Mouse (Mus musculus): Measurements from ENCODE around the gene Arap1. TPM values are rescaled to one million over a fixed set of nuclear protein-coding genes. Genes with fewer than 3 reads are reported as not detected.

Arap1 gene
- polyA plus RNA-seq, 1 experiment: 227 TPM

- 83% methylated on average over 6 of the region's 6 CpGs for WGBS
- Histone ChIP-seq H3K4me1 (ENCODE audit: control insufficient read depth, insufficient read depth, insufficient read length) (peaks cover 16% of the 10 kb centered on the region; the same call in 1 of the 2 replicates), H3K27me3 (ENCODE audit: control insufficient read depth, insufficient read depth, low read length) (peaks cover 3% of the 10 kb centered on the region; the same call in 1 of the 2 replicates), H3K27ac (ENCODE audit: insufficient read depth, low read length) (no peak overlapping the region), H3K4me3 (ENCODE audit: extremely low read depth, insufficient read depth, insufficient read length) (no peak overlapping the region), H3K36me3 (ENCODE audit: control insufficient read depth, insufficient read depth, low read length) (no peaks in the 10 kb centered on the region)
- TF ChIP-seq POLR2A (IDR thresholded peaks at IDR 0.05; ENCODE audit: low read depth, low read length) (no peak), CTCF (IDR thresholded peaks at IDR 0.05; ENCODE audit: extremely low read depth, insufficient read depth, insufficient read length, insufficient replicate concordance) (no peak)
- no peak for DNase-seq (ENCODE audit: low read depth in 1 of 2, low spot score in 2 of 2)
Observed at GRCm38 (mm10) chr7:101324142-101324962, 23.5 kb upstream of the Arap1 start.

DNA sequence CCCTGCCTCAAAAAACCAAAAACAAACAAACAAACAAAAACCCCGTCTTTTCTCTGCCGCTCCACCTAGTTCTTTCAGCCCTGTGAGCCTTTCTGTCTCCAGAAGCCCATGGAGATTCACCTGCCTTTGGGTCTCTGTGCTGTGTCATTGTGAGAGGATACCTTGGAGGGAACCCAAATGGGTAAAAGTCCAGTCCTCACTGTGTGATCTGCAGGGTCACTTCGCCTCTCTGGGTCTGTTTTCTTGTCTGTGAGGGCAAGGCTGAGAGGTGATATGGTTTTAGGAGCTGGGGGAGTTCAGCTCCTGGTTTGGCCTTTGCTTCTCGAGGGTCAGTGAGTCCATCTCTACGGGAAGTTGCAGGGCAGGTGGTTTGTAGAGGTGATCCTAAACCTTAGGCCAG lies 21.9 kb upstream of the Arap1 start:
- DNase-seq (ENCODE audit: low read depth in 1 of 2, low spot score in 2 of 2): no peak
- Histone ChIP-seq H3K36me3 (ENCODE audit: control insufficient read depth, insufficient read depth, low read length) (no peaks in the 10 kb centered on the region), H3K27ac (ENCODE audit: insufficient read depth, low read length) (no peak overlapping the region), H3K4me1 (ENCODE audit: control insufficient read depth, insufficient read depth, insufficient read length) (peaks cover 13% of the 10 kb centered on the region; the same call in 1 of the 2 replicates), H3K4me3 (ENCODE audit: extremely low read depth, insufficient read depth, insufficient read length) (no peak overlapping the region), H3K27me3 (ENCODE audit: control insufficient read depth, insufficient read depth, low read length) (peaks cover 2% of the 10 kb centered on the region; the same call in 1 of the 2 replicates)
- TF ChIP-seq POLR2A (IDR thresholded peaks at IDR 0.05; ENCODE audit: low read depth, low read length): no peak
- TF ChIP-seq CTCF (IDR thresholded peaks at IDR 0.05; ENCODE audit: extremely low read depth, insufficient read depth, insufficient read length, insufficient replicate concordance): no peak
- WGBS: 90% methylated on average over 5 of the region's 5 CpGs

- TF ChIP-seq CTCF (IDR thresholded peaks at IDR 0.05; ENCODE audit: extremely low read depth, insufficient read depth, insufficient read length, insufficient replicate concordance): no peak
- TF ChIP-seq POLR2A (IDR thresholded peaks at IDR 0.05; ENCODE audit: low read depth, low read length): no peak
- Histone ChIP-seq H3K4me3 (ENCODE audit: extremely low read depth, insufficient read depth, insufficient read length) (no peak overlapping the region), H3K27ac (ENCODE audit: insufficient read depth, low read length) (no peak overlapping the region), H3K27me3 (ENCODE audit: control insufficient read depth, insufficient read depth, low read length) (no peaks in the 10 kb centered on the region), H3K36me3 (ENCODE audit: control insufficient read depth, insufficient read depth, low read length) (no peaks in the 10 kb centered on the region), H3K4me1 (ENCODE audit: control insufficient read depth, insufficient read depth, insufficient read length) (peaks cover 5% of the 10 kb centered on the region; the same call in 1 of the 2 replicates)
- WGBS: 87% methylated on average over 5 of the region's 5 CpGs
- DNase-seq (ENCODE audit: low read depth in 1 of 2, low spot score in 2 of 2): no peak
Observed at GRCm38 (mm10) chr7:101327263-101327662, 20.6 kb upstream of the Arap1 start.

DNA sequence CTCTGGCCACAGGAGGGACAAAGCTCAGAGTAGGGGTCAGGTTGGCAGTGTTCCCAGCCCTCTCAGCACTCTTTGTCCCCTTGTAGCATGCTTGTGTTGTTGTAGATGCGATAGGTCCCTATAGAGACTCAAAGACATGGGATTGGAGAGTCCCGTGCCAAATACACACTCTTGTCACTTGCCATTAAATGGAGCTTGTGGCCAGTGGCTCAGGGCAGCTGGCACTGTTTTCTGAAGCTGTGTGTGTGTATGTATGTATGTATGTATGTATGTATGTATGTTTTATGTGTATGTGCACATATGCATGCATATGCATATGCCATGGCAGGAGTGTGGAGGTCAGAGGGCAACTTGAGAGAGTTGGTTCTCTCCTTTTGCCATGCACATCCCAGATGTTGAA lies 20.1 kb upstream of the Arap1 start:
- TF ChIP-seq POLR2A (IDR thresholded peaks at IDR 0.05; ENCODE audit: low read depth, low read length) (no peak), CTCF (IDR thresholded peaks at IDR 0.05; ENCODE audit: extremely low read depth, insufficient read depth, insufficient read length, insufficient replicate concordance) (no peak)
- Histone ChIP-seq H3K36me3 (ENCODE audit: control insufficient read depth, insufficient read depth, low read length) (no peaks in the 10 kb centered on the region), H3K4me3 (ENCODE audit: extremely low read depth, insufficient read depth, insufficient read length) (no peak overlapping the region), H3K27ac (ENCODE audit: insufficient read depth, low read length) (no peak overlapping the region), H3K4me1 (ENCODE audit: control insufficient read depth, insufficient read depth, insufficient read length) (peaks cover 2% of the 10 kb centered on the region; the same call in 1 of the 2 replicates), H3K27me3 (ENCODE audit: control insufficient read depth, insufficient read depth, low read length) (no peaks in the 10 kb centered on the region)
- WGBS: 89% methylated on average over 2 of the region's 2 CpGs
- no peak for DNase-seq (ENCODE audit: low read depth in 1 of 2, low spot score in 2 of 2)

DNA sequence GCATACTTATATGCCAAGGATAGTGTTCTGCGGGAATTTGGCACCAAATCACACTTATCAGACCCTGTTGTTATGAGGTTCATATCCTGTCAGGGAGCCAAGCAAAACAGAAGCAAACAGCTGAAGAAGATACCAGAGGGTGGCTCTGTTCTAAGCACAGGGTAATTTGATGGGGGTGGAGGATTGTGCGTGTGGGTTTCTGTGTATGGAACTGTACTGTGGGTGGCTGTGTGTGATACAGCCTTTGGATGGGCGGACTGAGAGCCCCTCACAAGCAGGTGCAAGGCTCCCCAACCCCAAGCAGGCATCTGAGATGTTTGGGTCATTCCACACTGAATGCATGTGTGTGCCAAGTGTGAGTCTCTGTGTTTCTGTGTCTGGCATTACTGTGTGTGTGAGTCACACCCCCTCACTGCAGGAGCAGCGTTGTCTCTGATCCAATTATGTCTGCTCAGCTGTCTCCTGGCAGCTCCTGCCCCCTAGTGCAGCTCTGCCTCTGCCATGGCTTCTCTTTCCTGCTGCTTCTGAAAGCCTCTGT lies 19.2 kb upstream of the Arap1 start:
- Histone ChIP-seq H3K27ac (ENCODE audit: insufficient read depth, low read length) (no peak overlapping the region), H3K4me1 (ENCODE audit: control insufficient read depth, insufficient read depth, insufficient read length) (no peaks in the 10 kb centered on the region), H3K36me3 (ENCODE audit: control insufficient read depth, insufficient read depth, low read length) (no peaks in the 10 kb centered on the region), H3K4me3 (ENCODE audit: extremely low read depth, insufficient read depth, insufficient read length) (no peak overlapping the region), H3K27me3 (ENCODE audit: control insufficient read depth, insufficient read depth, low read length) (no peaks in the 10 kb centered on the region)
- 83% methylated on average over 4 of the region's 4 CpGs for WGBS
- DNase-seq (ENCODE audit: low read depth in 1 of 2, low spot score in 2 of 2): no peak
- TF ChIP-seq CTCF (IDR thresholded peaks at IDR 0.05; ENCODE audit: extremely low read depth, insufficient read depth, insufficient read length, insufficient replicate concordance) (no peak), POLR2A (IDR thresholded peaks at IDR 0.05; ENCODE audit: low read depth, low read length) (no peak)

DNA sequence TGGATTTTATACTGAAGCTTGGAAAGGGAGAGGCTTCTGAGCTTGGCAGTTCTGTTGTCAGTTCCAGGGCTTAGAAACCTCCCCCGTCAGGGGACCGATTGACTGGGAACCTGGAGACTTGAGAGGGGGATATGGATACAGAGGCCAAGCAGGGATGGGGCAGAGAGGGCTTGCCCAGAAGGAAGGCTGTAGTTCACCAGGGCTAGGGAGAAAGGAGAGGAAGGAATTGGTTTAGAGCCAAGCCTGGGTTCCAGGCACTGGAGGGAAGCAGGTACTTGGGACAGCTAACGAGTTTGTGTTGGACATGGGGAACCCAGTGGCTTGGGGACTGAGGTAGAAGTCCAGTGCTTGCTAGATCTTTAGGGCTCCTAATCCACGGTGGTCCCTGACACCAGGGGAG lies 18.3 kb upstream of the Arap1 start:
- H3K4me1 ChIP-seq (ENCODE audit: control insufficient read depth, insufficient read depth, insufficient read length): no peaks in the 10 kb centered on the region
- TF ChIP-seq CTCF (IDR thresholded peaks at IDR 0.05; ENCODE audit: extremely low read depth, insufficient read depth, insufficient read length, insufficient replicate concordance) (no peak), POLR2A (IDR thresholded peaks at IDR 0.05; ENCODE audit: low read depth, low read length) (no peak)
- no peaks in the 10 kb centered on the region for H3K36me3 ChIP-seq (ENCODE audit: control insufficient read depth, insufficient read depth, low read length)
- no peak overlapping the region for H3K4me3 ChIP-seq (ENCODE audit: extremely low read depth, insufficient read depth, insufficient read length)
- no peaks in the 10 kb centered on the region for H3K27me3 ChIP-seq (ENCODE audit: control insufficient read depth, insufficient read depth, low read length)
- H3K27ac ChIP-seq (ENCODE audit: insufficient read depth, low read length): no peak overlapping the region
- 89% methylated on average over 4 of the region's 4 CpGs for WGBS
- DNase-seq (ENCODE audit: low read depth in 1 of 2, low spot score in 2 of 2): no peak
